Mouse (Mus musculus) CD4-positive naive resting alpha-beta T cell, adult 57 days (primary cell): ENCODE results near the gene Gm9. TPM values are rescaled to one million over a fixed set of nuclear protein-coding genes. Genes with fewer than 3 reads are reported as not detected.

ENCODE experiments used
- total RNA-seq: library from RNA; stranded (reverse); gene quantifications from one replicate; pipeline ENCODE4 v1.2.4, GENCODE M21; 2023

The Gm9 gene
- total RNA-seq = not detected

GRCm38 (mm10) chrX:37210941-37211340 is at the start of gene Gm9:
TSS of gene Gm9 (minus strand) at chrX:37211041.

GRCm38 (mm10) chrX:37249619-37250018 is 38.8 kb upstream of the Gm9 start, which contains the start of gene Rhox3a:
TSS of gene Rhox3a (plus strand) at chrX:37249919.

GRCm38 (mm10) chrX:37244676-37245075 is 33.8 kb upstream of the Gm9 start, which contains the start of gene Rhox2a:
TSS of gene Rhox2a (plus strand) at chrX:37244976.

GRCm38 (mm10) chrX:37222158-37222557 is 11.3 kb upstream of the Gm9 start, which contains the start of gene Rhox1:
TSS of gene Rhox1 (minus strand) at chrX:37222258.

GRCm38 (mm10) chrX:37191105-37191743 is 19.6 kb downstream of the Gm9 start, which contains the start of the genes Ndufa1 and Rnf113a1:
TSS of gene Ndufa1 (minus strand) at chrX:37191163.
TSS of gene Rnf113a1 (plus strand) at chrX:37191245.

GRCm38 (mm10) chrX:37168742-37169141 is 42.1 kb downstream of the Gm9 start, which contains the start of gene Akap14:
TSS of gene Akap14 (minus strand) at chrX:37168842.

Other genes starting within 250 kb of the Gm9 start
- gene Sept6, start 219.2 kb downstream of the Gm9 start, total RNA-seq = 151 TPM
- not detected for gene Sowahd, start 162.2 kb downstream of the Gm9 start, total RNA-seq
- gene Rpl39, start 125.6 kb downstream of the Gm9 start, total RNA-seq = 1,478 TPM
- 27.4 TPM for gene Upf3b, start 100.7 kb downstream of the Gm9 start, total RNA-seq
- 16.9 TPM for gene Nkap, start 84.2 kb downstream of the Gm9 start, total RNA-seq
- gene Akap14, start 42.2 kb downstream of the Gm9 start, total RNA-seq = not detected
- 87.6 TPM for gene Ndufa1, start 19.9 kb downstream of the Gm9 start, total RNA-seq
- gene Rnf113a1, start 19.8 kb downstream of the Gm9 start, total RNA-seq = 3.2 TPM
- gene Rhox1, start 11.2 kb upstream of the Gm9 start, total RNA-seq = not detected
- gene Rhox2a, start 33.9 kb upstream of the Gm9 start, total RNA-seq = not detected
- not detected for gene Rhox3a, start 38.9 kb upstream of the Gm9 start, total RNA-seq
- gene Rhox4a, start 54.3 kb upstream of the Gm9 start, total RNA-seq = not detected
- gene Rhox3a2, start 169.0 kb upstream of the Gm9 start, total RNA-seq = not detected
- not detected for gene Rhox4a2, start 179.8 kb upstream of the Gm9 start, total RNA-seq
- not detected for gene Rhox2b, start 201.0 kb upstream of the Gm9 start, total RNA-seq
- gene Rhox4b, start 221.5 kb upstream of the Gm9 start, total RNA-seq = not detected
- gene Rhox2c, start 242.6 kb upstream of the Gm9 start, total RNA-seq = not detected
- not detected for gene Rhox3c, start 247.5 kb upstream of the Gm9 start, total RNA-seq